Mouse (Mus musculus) left cerebral cortex, adult 2 months (tissue): Measurements from ENCODE around the gene H2-DMb2. TPM values are rescaled to one million over a fixed set of nuclear protein-coding genes. Genes with fewer than 3 reads are reported as not detected.
A peak's percentile ranks its signal among the peaks of the same experiment; 100 is the strongest.

Experiments used
- DNase-seq, 2 experiments: peaks; one replicate each; pipeline ENCODE4 v3.0.0; 2021 to 2022; ENCODE audit warnings: low spot score in 2 of 2, mixed read lengths in 1 of 2; ENCODE audit errors: extremely low spot score in 1 of 2
- H3K27ac ChIP-seq: fragments of 200-600 bp; 2 replicates; pipeline ENCODE4 v1.8.1; 2022
- H3K4me3 ChIP-seq: fragments of 200-600 bp; 2 replicates; pipeline ENCODE4 v1.8.1; 2022
- CTCF ChIP-seq: fragments of 200-600 bp; IDR thresholded peaks from 2 replicates; pipeline ENCODE4 v1.8.1; 2022; ENCODE audit warnings: antibody characterized with exemption, mild to moderate bottlenecking, moderate library complexity
- intact Hi-C: fragments of 180-260 bp; cut with DNase I; formaldehyde crosslinking; loops from one replicate; pipeline ENCODE4 v1.15.1; 2025
- total RNA-seq, 2 experiments: library from RNA; stranded (reverse); gene quantifications; 2 replicates each; pipeline ENCODE4 v1.2.3; 2021

H2-DMb2 gene
- total RNA-seq, 2 experiments from 2014 or later = 0.56 to 0.59 TPM

- H3K27ac ChIP-seq = peak overlapping the region; percentile 80
- DNase-seq = peak; percentile 59 to 62
- peak; percentile 18 for TF ChIP-seq CTCF
- intact Hi-C loops = loop anchor here (10.0 kb wide), 1 partner anchor 766 kb away; the partner anchor contains the start of genes C2 and Ehmt2
- peak overlapping the region; percentile 11; the same call in 1 of the 2 replicates for H3K4me3 ChIP-seq
These were observed 14.7 kb upstream of the H2-DMb2 start for GRCm38 (mm10) chr17:34128264-34128937.

- peak overlapping the region; percentile 80 for H3K27ac ChIP-seq
- peak overlapping the region; percentile 11; the same call in 1 of the 2 replicates for H3K4me3 ChIP-seq
- TF ChIP-seq CTCF = peak; percentile 7; the same call in 1 of the 2 replicates
- no peak for DNase-seq
- intact Hi-C loops = loop anchor here (10.0 kb wide), 1 partner anchor 766 kb away; the partner anchor contains the start of genes C2 and Ehmt2
These were observed 13.9 kb upstream of the H2-DMb2 start for GRCm38 (mm10) chr17:34128944-34129791.

GRCm38 (mm10) chr17:34130073-34130947 is 12.8 kb upstream of the H2-DMb2 start:
- intact Hi-C loops = no loop called here
- H3K4me3 ChIP-seq = no peak overlapping the region
- no peak overlapping the region for H3K27ac ChIP-seq
- DNase-seq = no peak
- TF ChIP-seq CTCF = no peak

- intact Hi-C loops = no loop called here
These were observed 11.2 kb upstream of the H2-DMb2 start for GRCm38 (mm10) chr17:34131911-34132310.

GRCm38 (mm10) chr17:34133289-34133688 is 9.8 kb upstream of the H2-DMb2 start:
- no peak for DNase-seq
- no peak overlapping the region for H3K27ac ChIP-seq
- intact Hi-C loops = no loop called here
- H3K4me3 ChIP-seq = no peak overlapping the region
- TF ChIP-seq CTCF = peak; percentile 18

More at GRCm38 (mm10) chr17:34131911-34132310, 11.2 kb upstream of the H2-DMb2 start:
- no peak overlapping the region for H3K4me3 ChIP-seq
- TF ChIP-seq CTCF = no peak
- DNase-seq = no peak
- H3K27ac ChIP-seq = no peak overlapping the region

- DNase-seq = no peak
- intact Hi-C loops = loop anchor here (2.0 kb wide), 1 partner anchor 34 kb away; no protein-coding TSS in a partner anchor
- TF ChIP-seq CTCF = no peak
- Histone ChIP-seq H3K27ac (no peak overlapping the region), H3K4me3 (no peak overlapping the region)
These were observed 8.7 kb upstream of the H2-DMb2 start for GRCm38 (mm10) chr17:34134451-34134850.

- intact Hi-C loops = loop anchor here (2.0 kb wide), 1 partner anchor 33 kb away; no protein-coding TSS in a partner anchor
- Histone ChIP-seq H3K27ac (peak overlapping the region; percentile 50; the same call in 1 of the 2 replicates), H3K4me3 (peak overlapping the region; percentile 48)
- DNase-seq = peak; percentile 97 to 98
- TF ChIP-seq CTCF = no peak; the same call in none of the 2 replicates
These were observed 7.5 kb upstream of the H2-DMb2 start for GRCm38 (mm10) chr17:34135297-34136224.

- no peak for TF ChIP-seq CTCF
- H3K27ac ChIP-seq = no peak overlapping the region
- no peak overlapping the region for H3K4me3 ChIP-seq
- intact Hi-C loops = no loop called here
- DNase-seq = no peak
These were observed 5.5 kb upstream of the H2-DMb2 start for GRCm38 (mm10) chr17:34137601-34138000.

GRCm38 (mm10) chr17:34138655-34139054 is 4.5 kb upstream of the H2-DMb2 start:
- no peak for DNase-seq
- no peak for TF ChIP-seq CTCF
- intact Hi-C loops = no loop called here
- no peak overlapping the region for H3K4me3 ChIP-seq
- H3K27ac ChIP-seq = no peak overlapping the region

- Histone ChIP-seq H3K4me3 (peak overlapping the region; percentile 1; the same call in 1 of the 2 replicates), H3K27ac (no peak overlapping the region)
- intact Hi-C loops = no loop called here
- DNase-seq = no peak
- no peak for TF ChIP-seq CTCF
These were observed 3.7 kb upstream of the H2-DMb2 start for GRCm38 (mm10) chr17:34139416-34139815.
